Mouse (Mus musculus) hindbrain, embryonic 14.5 days (tissue): Measurements from ENCODE around the gene Slc9a3r2. TPM values are rescaled to one million over a fixed set of nuclear protein-coding genes. Genes with fewer than 3 reads are reported as not detected.
"Not testable (repeated sequence)": the region's sequence is repeated elsewhere in the genome, so short reads cannot be mapped to it uniquely, and the experiment has no call there.

Source experiments
- ATAC-seq: fragments of 200-750 bp; cut with Nextera tagmentation; 2 replicates; pipeline ENCODE4 v1.8.0; 2017; ENCODE audit warnings: moderate number of reproducible peaks, mild to moderate bottlenecking, moderate TSS enrichment, moderate library complexity; ENCODE audit not compliant: low FRiP score
- DNase-seq: peaks from one replicate; pipeline ENCODE4 v3.0.0-alpha.2; 2015; ENCODE audit warnings: low spot score
- H3K27ac ChIP-seq: fragments of 300-500 bp; sonication (generic); 2 replicates; pipeline ENCODE4 v1.5.1; 2014; ENCODE audit warnings: mild to moderate bottlenecking, moderate library complexity
- H3K27me3 ChIP-seq: fragments of 300-500 bp; sonication (generic); 2 replicates; pipeline ENCODE4 v1.6.1; 2014; ENCODE audit warnings: mild to moderate bottlenecking, low read length, mixed read lengths; ENCODE audit not compliant: control insufficient read depth, insufficient read depth
- H3K36me3 ChIP-seq: fragments of 300-500 bp; sonication (generic); replicated peaks from 2 replicates; pipeline ENCODE4 v1.6.1; 2014; ENCODE audit not compliant: control insufficient read depth, insufficient read depth
- H3K4me1 ChIP-seq: fragments of 300-500 bp; sonication (generic); replicated peaks from 2 replicates; pipeline ENCODE4 v1.6.1; 2014; ENCODE audit warnings: antibody characterized with exemption, low read length, mixed read lengths; ENCODE audit not compliant: control insufficient read depth, insufficient read depth
- H3K4me2 ChIP-seq: fragments of 300-500 bp; sonication (generic); replicated peaks from 2 replicates; pipeline ENCODE4 v1.6.1; 2014; ENCODE audit warnings: mild to moderate bottlenecking, moderate library complexity
- H3K4me3 ChIP-seq: fragments of 300-500 bp; sonication (generic); replicated peaks from 2 replicates; pipeline ENCODE4 v1.5.1; 2014; ENCODE audit warnings: mild to moderate bottlenecking, low read length
- H3K9ac ChIP-seq: fragments of 300-500 bp; sonication (generic); 2 replicates; pipeline ENCODE4 v1.6.1; 2014
- H3K9me3 ChIP-seq: fragments of 300-500 bp; sonication (generic); 2 replicates; pipeline ENCODE4 v1.6.1; 2016; ENCODE audit warnings: low read length; ENCODE audit not compliant: control insufficient read depth
- WGBS: fragments of 180-500 bp; shearing (Covaris S2); extraction: QIAGEN DNeasy Blood & Tissue Kit; methylation state at CpG from one replicate; pipeline ENCODE4 v1.1.7; 2014; 5-methylcytosine and 5-hydroxymethylcytosine counted together
- polyA plus RNA-seq: library from polyadenylated mRNA; unstranded; fragments of >200 nt; fragmentation: Nextera tagmentation; extraction: Ambion mirVana; gene quantifications from 2 replicates; pipeline ENCODE4 v1.2.1, GENCODE M21; 2014

The Slc9a3r2 gene
- polyA plus RNA-seq, 1 experiment from 2014 or later: 53.5 TPM

GRCm38 (mm10) chr17:24670246-24670844 lies 20.2 kb upstream of the Slc9a3r2 start:
- 14% methylated on average over 8 of the region's 8 CpGs for WGBS
- ATAC-seq (no peak), DNase-seq (no peak)
- Histone ChIP-seq H3K9me3 (no peaks in the 10 kb centered on the region), H3K27me3 (no peaks in the 10 kb centered on the region), H3K4me2 (peak overlapping the region; percentile 82), H3K4me3 (peak overlapping the region; percentile 99), H3K4me1 (peaks cover 30% of the 10 kb centered on the region), H3K27ac (peak overlapping the region; percentile 88), H3K9ac (peak overlapping the region; percentile 99), H3K36me3 (no peaks in the 10 kb centered on the region)

GRCm38 (mm10) chr17:24669545-24670245 lies 19.6 kb upstream of the Slc9a3r2 start, which contains the start of gene Zfp598:
TSS of gene Zfp598 (plus strand) at chr17:24669687.
- Histone ChIP-seq H3K9ac (peak within 1 kb of the TSS; percentile 99), H3K4me3 (peak within 1 kb of the TSS; percentile 99), H3K27me3 (no peaks in the 10 kb centered on the region), H3K4me2 (peak within 1 kb of the TSS; percentile 82), H3K36me3 (no peaks in the 10 kb centered on the region), H3K27ac (peak within 1 kb of the TSS; percentile 88), H3K9me3 (no peaks in the 10 kb centered on the region), H3K4me1 (peaks cover 30% of the 10 kb centered on the region)
- DNase-seq: peak; percentile 98
- ATAC-seq: peak; percentile 98
- WGBS: under 1% methylated on average over 71 of the region's 80 CpGs

GRCm38 (mm10) chr17:24669214-24669544 lies 19.1 kb upstream of the Slc9a3r2 start:
- Histone ChIP-seq H3K4me3 (peak overlapping the region; percentile 99), H3K9ac (peak overlapping the region; percentile 99), H3K4me2 (peak overlapping the region; percentile 82), H3K4me1 (peaks cover 30% of the 10 kb centered on the region), H3K27ac (peak overlapping the region; percentile 88)
- not testable (repeated sequence) for H3K27me3 ChIP-seq, H3K36me3 ChIP-seq, H3K9me3 ChIP-seq, DNase-seq
- WGBS: 12% methylated on average over 15 of the region's 15 CpGs
- ATAC-seq: peak; percentile 32

GRCm38 (mm10) chr17:24667416-24667815 lies 17.3 kb upstream of the Slc9a3r2 start:
- Histone ChIP-seq H3K9ac (no peak overlapping the region), H3K9me3 (no peaks in the 10 kb centered on the region), H3K27me3 (no peaks in the 10 kb centered on the region), H3K4me2 (no peak overlapping the region), H3K4me1 (peaks cover 28% of the 10 kb centered on the region), H3K36me3 (no peaks in the 10 kb centered on the region), H3K27ac (no peak overlapping the region), H3K4me3 (no peak overlapping the region)
- WGBS: 41% methylated on average over 6 of the region's 6 CpGs
- ATAC-seq (0 out of 2 replicates have a peak, but pooled peaks have one; percentile 5), DNase-seq (peak; percentile 61)

- not testable (repeated sequence) for H3K27ac ChIP-seq, H3K4me2 ChIP-seq, H3K36me3 ChIP-seq, H3K9me3 ChIP-seq, H3K4me3 ChIP-seq, H3K27me3 ChIP-seq, ATAC-seq, H3K9ac ChIP-seq, DNase-seq
- 70% methylated on average over 7 of the region's 7 CpGs for WGBS
- H3K4me1 ChIP-seq: peaks cover 24% of the 10 kb centered on the region
These were observed 16.9 kb upstream of the Slc9a3r2 start for GRCm38 (mm10) chr17:24667011-24667410.

- H3K4me1 ChIP-seq: peaks cover 6% of the 10 kb centered on the region; the same call in 1 of the 2 replicates
- no peak for ATAC-seq
- 2% methylated on average over 47 of the region's 47 CpGs for WGBS
- no peaks in the 10 kb centered on the region for H3K9me3 ChIP-seq
- H3K9ac ChIP-seq: peak within 1 kb of the TSS; percentile 40
- no peaks in the 10 kb centered on the region for H3K36me3 ChIP-seq
- no peak within 1 kb of the TSS for H3K27ac ChIP-seq
- H3K4me2 ChIP-seq: peak within 1 kb of the TSS; percentile 57
- DNase-seq: no peak
- peak within 1 kb of the TSS; percentile 27 for H3K4me3 ChIP-seq
- peaks cover 49% of the 10 kb centered on the region for H3K27me3 ChIP-seq
These were observed 8.1 kb upstream of the Slc9a3r2 start, which contains the start of gene Npw for GRCm38 (mm10) chr17:24658017-24658758. TSS of gene Npw (minus strand) at chr17:24658457.

GRCm38 (mm10) chr17:24654969-24655368 lies 4.8 kb upstream of the Slc9a3r2 start:
- DNase-seq (no peak), ATAC-seq (no peak)
- Histone ChIP-seq H3K9ac (no peak overlapping the region), H3K4me1 (peaks cover 12% of the 10 kb centered on the region; the same call in 1 of the 2 replicates), H3K4me3 (no peak overlapping the region), H3K36me3 (no peaks in the 10 kb centered on the region), H3K4me2 (no peak overlapping the region), H3K9me3 (no peaks in the 10 kb centered on the region), H3K27me3 (peaks cover 48% of the 10 kb centered on the region), H3K27ac (no peak overlapping the region)
- 77% methylated on average over 4 of the region's 4 CpGs for WGBS

GRCm38 (mm10) chr17:24653967-24654710 lies 4.0 kb upstream of the Slc9a3r2 start:
- Histone ChIP-seq H3K36me3 (no peaks in the 10 kb centered on the region), H3K9ac (peak overlapping the region; percentile 28; the same call in 1 of the 2 replicates), H3K4me3 (peak overlapping the region; percentile 15; the same call in 1 of the 2 replicates), H3K27ac (no peak overlapping the region), H3K4me2 (peak overlapping the region; percentile 52), H3K27me3 (peaks cover 40% of the 10 kb centered on the region), H3K9me3 (no peaks in the 10 kb centered on the region), H3K4me1 (peaks cover 16% of the 10 kb centered on the region; the same call in 1 of the 2 replicates)
- WGBS: 6% methylated on average over 19 of the region's 19 CpGs
- ATAC-seq (peak; percentile 56; the same call in 1 of the 2 replicates), DNase-seq (peak; percentile 82)
